Mouse (Mus musculus): Measurements from ENCODE around the gene Syne3. TPM values are rescaled to one million over a fixed set of nuclear protein-coding genes. Genes with fewer than 3 reads are reported as not detected.

Syne3 gene
- 10 to 100 TPM in 1 of 2 experiments, 1 to 10 TPM in 1; 4.9 to 12.5 TPM for polyA plus RNA-seq (2012; fragmentation: generic; extraction: Trizol)

GRCm38 (mm10) chr12:105009370-105010212 is at the start of gene Syne3:
TSS of gene Syne3 (minus strand) at chr12:105009809.

DNA sequence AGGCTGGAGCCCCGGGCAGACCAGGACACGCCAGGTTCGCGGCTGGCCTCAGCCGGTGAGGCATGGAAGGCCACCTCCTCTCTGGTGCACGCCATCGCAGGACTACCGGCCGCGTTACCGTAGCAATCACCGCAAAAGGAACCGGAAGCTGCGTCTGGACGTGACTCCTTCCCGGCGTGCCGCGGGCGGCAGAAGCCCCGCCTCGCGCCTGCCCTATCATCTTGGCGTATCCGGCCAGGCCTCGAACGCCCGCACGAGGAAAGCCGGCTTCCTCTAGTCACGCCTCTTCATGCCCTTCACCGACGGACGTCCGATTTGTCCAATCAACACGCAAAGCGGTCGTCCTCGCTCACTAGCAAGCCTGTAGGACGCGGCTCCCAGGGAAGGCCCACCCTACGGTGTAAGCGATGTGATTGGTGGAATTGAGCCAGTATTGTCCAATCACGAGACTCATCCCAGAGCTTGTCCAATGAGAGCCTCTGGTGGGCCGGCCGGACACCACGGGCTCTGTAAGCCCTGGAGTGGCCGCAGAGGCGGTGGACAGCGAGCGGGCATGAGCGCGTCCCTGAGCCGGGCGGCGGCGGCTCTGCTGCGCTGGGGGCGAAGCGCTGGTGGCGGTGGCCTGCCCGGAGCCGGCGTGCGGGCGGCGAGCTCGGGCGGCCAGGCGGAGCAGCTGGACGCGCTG is 22.7 kb upstream of the Syne3 start, which contains the start of gene Glrx5:
Gene Glrx5, plus strand, starts transcription at position 542 of the 685 bp plus-strand sequence.

Other genes starting within 250 kb of the Syne3 start
- under 1 TPM; 0.27 to 0.73 TPM for gene Clmn, start 144.7 kb downstream of the Syne3 start, polyA plus RNA-seq (2012; fragmentation: generic; extraction: Trizol)
- gene Glrx5, start 22.9 kb upstream of the Syne3 start, polyA plus RNA-seq (2012; fragmentation: generic; extraction: Trizol), result 100 to 1,000 TPM in 1 of 2 experiments, 10 to 100 TPM in 1; 54.7 to 131 TPM
- not detected for gene Tcl1b2, start 136.2 kb upstream of the Syne3 start, polyA plus RNA-seq (2012; fragmentation: generic; extraction: Trizol)
- not detected for gene Tcl1b1, start 149.9 kb upstream of the Syne3 start, polyA plus RNA-seq (2012; fragmentation: generic; extraction: Trizol)
- not detected for gene Tcl1b5, start 166.5 kb upstream of the Syne3 start, polyA plus RNA-seq (2012; fragmentation: generic; extraction: Trizol)
- not detected for gene Tcl1b3, start 181.2 kb upstream of the Syne3 start, polyA plus RNA-seq (2012; fragmentation: generic; extraction: Trizol)
- gene Tcl1b4, start 192.1 kb upstream of the Syne3 start, polyA plus RNA-seq (2012; fragmentation: generic; extraction: Trizol), result not detected
- not detected for gene Tcl1, start 213.0 kb upstream of the Syne3 start, polyA plus RNA-seq (2012; fragmentation: generic; extraction: Trizol)